Mouse (Mus musculus) liver, postnatal 0 days (tissue): ENCODE measurements around the gene Zfhx3. TPM values are rescaled to one million over a fixed set of nuclear protein-coding genes. Genes with fewer than 3 reads are reported as not detected.
A peak's percentile ranks its signal among the peaks of the same experiment; 100 is the strongest.

ENCODE experiments used
- ATAC-seq: fragments of 200-750 bp; cut with Nextera tagmentation; 2 replicates; pipeline ENCODE4 v1.8.0; 2017; ENCODE audit warnings: mild to moderate bottlenecking, moderate library complexity
- DNase-seq: peaks from one replicate; pipeline ENCODE4 v3.0.0-alpha.2; 2016
- H3K27ac ChIP-seq: fragments of 300-500 bp; sonication (generic); 2 replicates; pipeline ENCODE4 v1.5.1; 2014; ENCODE audit warnings: antibody characterized with exemption, moderate library complexity, mild to moderate bottlenecking, low read depth
- H3K27me3 ChIP-seq: fragments of 300-500 bp; sonication (generic); 2 replicates; pipeline ENCODE4 v1.6.1; 2014; ENCODE audit warnings: low read length, control low read depth, mixed read lengths; ENCODE audit not compliant: insufficient read depth
- H3K36me3 ChIP-seq: fragments of 300-500 bp; sonication (generic); replicated peaks from 2 replicates; pipeline ENCODE4 v1.6.1; 2014; ENCODE audit warnings: mild to moderate bottlenecking, control low read depth, low read length, moderate library complexity, mixed read lengths; ENCODE audit not compliant: insufficient read depth
- H3K4me1 ChIP-seq: fragments of 300-500 bp; sonication (generic); 2 replicates; pipeline ENCODE4 v1.6.1; 2014; ENCODE audit warnings: antibody characterized with exemption, mild to moderate bottlenecking, control low read depth; ENCODE audit not compliant: insufficient read depth
- H3K4me2 ChIP-seq: fragments of 300-500 bp; sonication (generic); 2 replicates; pipeline ENCODE4 v1.6.1; 2014; ENCODE audit warnings: low read depth, mild to moderate bottlenecking, low read length, moderate library complexity, mixed read lengths
- H3K4me3 ChIP-seq: fragments of 300-500 bp; sonication (generic); 2 replicates; pipeline ENCODE4 v1.5.1; 2014; ENCODE audit warnings: low read depth, low read length
- H3K9ac ChIP-seq: fragments of 300-500 bp; sonication (generic); replicated peaks from 2 replicates; pipeline ENCODE4 v1.6.1; 2014; ENCODE audit warnings: mild to moderate bottlenecking, moderate library complexity
- H3K9me3 ChIP-seq: fragments of 300-500 bp; sonication (generic); 2 replicates; pipeline ENCODE4 v1.6.1; 2016; ENCODE audit warnings: mild to moderate bottlenecking, control low read depth, low read length, mixed read lengths
- CTCF ChIP-seq: sonication (generic); IDR thresholded peaks from 2 replicates; pipeline ENCODE4 v1.5.1; 2016; ENCODE audit warnings: antibody characterized with exemption, low read depth
- EP300 ChIP-seq: IDR thresholded peaks from 2 replicates; pipeline ENCODE4 v1.6.1; 2016; ENCODE audit warnings: antibody characterized with exemption, low read depth, mild to moderate bottlenecking
- WGBS: fragments of 180-500 bp; shearing (Covaris S2); extraction: QIAGEN DNeasy Blood & Tissue Kit; methylation state at CpG from one replicate; pipeline ENCODE4 v1.1.7; 2014; ENCODE audit not compliant: insufficient replicate concordance; 5-methylcytosine and 5-hydroxymethylcytosine counted together
- polyA plus RNA-seq: library from polyadenylated mRNA; unstranded; fragments of >200 nt; fragmentation: Nextera tagmentation; extraction: Ambion mirVana; gene quantifications from 2 replicates; pipeline ENCODE4 v1.2.1, GENCODE M21; 2015

The Zfhx3 gene
- polyA plus RNA-seq, 1 experiment from 2014 or later, result 1.2 TPM

- TF ChIP-seq CTCF, result no peak
- TF ChIP-seq EP300, result no peak
- peaks cover 4% of the 10 kb centered on the region; the same call in 1 of the 2 replicates for H3K4me1 ChIP-seq
- H3K36me3 ChIP-seq, result no peaks in the 10 kb centered on the region
- peak; percentile 63 for DNase-seq
- WGBS, result 64% methylated on average over 18 of the region's 18 CpGs
- H3K9ac ChIP-seq, result no peak overlapping the region
- no peak overlapping the region for H3K4me3 ChIP-seq
- no peak overlapping the region for H3K4me2 ChIP-seq
- H3K27ac ChIP-seq, result no peak overlapping the region
- H3K27me3 ChIP-seq, result no peaks in the 10 kb centered on the region
- ATAC-seq, result no peak
- no peaks in the 10 kb centered on the region for H3K9me3 ChIP-seq
Measured at GRCm38 (mm10) chr8:108896468-108897346, 954.3 kb downstream of the Zfhx3 start.

- Histone ChIP-seq H3K9me3 (no peaks in the 10 kb centered on the region), H3K27me3 (no peaks in the 10 kb centered on the region), H3K4me2 (no peak overlapping the region), H3K4me3 (no peak overlapping the region), H3K27ac (no peak overlapping the region), H3K4me1 (peaks cover 4% of the 10 kb centered on the region; the same call in 1 of the 2 replicates), H3K9ac (no peak overlapping the region), H3K36me3 (no peaks in the 10 kb centered on the region)
- no peak for TF ChIP-seq EP300
- no peak for TF ChIP-seq CTCF
- 62% methylated on average over 7 of the region's 7 CpGs for WGBS
- DNase-seq, result no peak
- ATAC-seq, result no peak
Measured at GRCm38 (mm10) chr8:108897347-108898100, 955.1 kb downstream of the Zfhx3 start.

GRCm38 (mm10) chr8:108899251-108899771 is 956.9 kb downstream of the Zfhx3 start:
- ATAC-seq (no peak), DNase-seq (no peak)
- Histone ChIP-seq H3K4me3 (no peak overlapping the region), H3K4me2 (no peak overlapping the region), H3K9ac (no peak overlapping the region), H3K9me3 (no peaks in the 10 kb centered on the region), H3K27ac (no peak overlapping the region), H3K27me3 (no peaks in the 10 kb centered on the region), H3K4me1 (peaks cover 4% of the 10 kb centered on the region; the same call in 1 of the 2 replicates), H3K36me3 (no peaks in the 10 kb centered on the region)
- WGBS, result 82% methylated on average over 14 of the region's 14 CpGs
- TF ChIP-seq EP300 (no peak), CTCF (no peak)

- Histone ChIP-seq H3K9ac (no peak overlapping the region), H3K9me3 (no peaks in the 10 kb centered on the region), H3K4me3 (no peak overlapping the region), H3K36me3 (no peaks in the 10 kb centered on the region), H3K27ac (no peak overlapping the region), H3K27me3 (no peaks in the 10 kb centered on the region), H3K4me2 (no peak overlapping the region), H3K4me1 (peaks cover 4% of the 10 kb centered on the region; the same call in 1 of the 2 replicates)
- DNase-seq (no peak), ATAC-seq (no peak)
- no peak for TF ChIP-seq EP300
- no peak for TF ChIP-seq CTCF
- 72% methylated on average over 10 of the region's 10 CpGs for WGBS
Measured at GRCm38 (mm10) chr8:108900541-108900940, 958.1 kb downstream of the Zfhx3 start.

- WGBS, result 59% methylated on average over 14 of the region's 14 CpGs
- no peak for TF ChIP-seq EP300
- TF ChIP-seq CTCF, result no peak
- H3K36me3 ChIP-seq, result no peaks in the 10 kb centered on the region
- H3K9me3 ChIP-seq, result no peaks in the 10 kb centered on the region
- ATAC-seq, result 0 out of 2 replicates have a peak, but pooled peaks have one; percentile 35
- no peak overlapping the region for H3K27ac ChIP-seq
- no peak for DNase-seq
- no peak overlapping the region for H3K4me2 ChIP-seq
- no peak overlapping the region for H3K4me3 ChIP-seq
- H3K9ac ChIP-seq, result no peak overlapping the region
- peaks cover 4% of the 10 kb centered on the region; the same call in 1 of the 2 replicates for H3K4me1 ChIP-seq
- no peaks in the 10 kb centered on the region for H3K27me3 ChIP-seq
Measured at GRCm38 (mm10) chr8:108901208-108901607, 958.8 kb downstream of the Zfhx3 start.

- no peak for TF ChIP-seq EP300
- TF ChIP-seq CTCF, result no peak
- H3K27me3 ChIP-seq, result no peaks in the 10 kb centered on the region
- H3K4me3 ChIP-seq, result no peak overlapping the region
- no peak overlapping the region for H3K4me2 ChIP-seq
- H3K9ac ChIP-seq, result no peak overlapping the region
- ATAC-seq, result no peak
- H3K36me3 ChIP-seq, result no peaks in the 10 kb centered on the region
- no peak overlapping the region for H3K27ac ChIP-seq
- 81% methylated on average over 15 of the region's 15 CpGs for WGBS
- DNase-seq, result no peak
- H3K9me3 ChIP-seq, result no peaks in the 10 kb centered on the region
- H3K4me1 ChIP-seq, result no peaks in the 10 kb centered on the region
Measured at GRCm38 (mm10) chr8:108903550-108903949, 961.1 kb downstream of the Zfhx3 start.
